Mouse (Mus musculus) stomach, embryonic 16.5 days (tissue): ENCODE data around the gene Rpl35a. TPM values are rescaled to one million over a fixed set of nuclear protein-coding genes. Genes with fewer than 3 reads are reported as not detected.
"Not testable (repeated sequence)": the region's sequence is repeated elsewhere in the genome, so short reads cannot be mapped to it uniquely, and the experiment has no call there.

ENCODE experiments used
- ATAC-seq: fragments of 200-750 bp; cut with Nextera tagmentation; 2 replicates; pipeline ENCODE4 v1.8.0; 2017; ENCODE audit warnings: moderate number of reproducible peaks, moderate TSS enrichment; ENCODE audit not compliant: insufficient read depth, low FRiP score
- H3K27ac ChIP-seq: fragments of 300-500 bp; sonication (generic); 2 replicates; pipeline ENCODE4 v1.5.1; 2014; ENCODE audit warnings: low read length
- H3K27me3 ChIP-seq: fragments of 300-500 bp; sonication (generic); 2 replicates; pipeline ENCODE4 v1.6.1; 2014; ENCODE audit warnings: low read length, control low read depth, mixed read lengths; ENCODE audit not compliant: control insufficient read depth, insufficient read depth
- H3K36me3 ChIP-seq: fragments of 300-500 bp; sonication (generic); 2 replicates; pipeline ENCODE4 v1.6.1; 2014; ENCODE audit warnings: low read length; ENCODE audit not compliant: control insufficient read depth, insufficient read depth
- H3K4me1 ChIP-seq: fragments of 300-500 bp; sonication (generic); 2 replicates; pipeline ENCODE4 v1.6.1; 2014; ENCODE audit warnings: low read length, control low read depth, mixed read lengths; ENCODE audit not compliant: control insufficient read depth, insufficient read depth
- H3K4me2 ChIP-seq: fragments of 300-500 bp; sonication (generic); 2 replicates; pipeline ENCODE4 v1.6.1; 2014; ENCODE audit warnings: low read depth, low read length, mixed read lengths
- H3K4me3 ChIP-seq: fragments of 300-500 bp; sonication (generic); replicated peaks from 2 replicates; pipeline ENCODE4 v1.5.1; 2014; ENCODE audit warnings: mild to moderate bottlenecking, low read length
- H3K9ac ChIP-seq: fragments of 300-500 bp; sonication (generic); 2 replicates; pipeline ENCODE4 v1.6.1; 2014; ENCODE audit warnings: low read length
- H3K9me3 ChIP-seq: fragments of 300-500 bp; sonication (generic); replicated peaks from 2 replicates; pipeline ENCODE4 v1.6.1; 2016; ENCODE audit warnings: low read length, control low read depth; ENCODE audit not compliant: control insufficient read depth
- WGBS: fragments of 180-500 bp; shearing (Covaris S2); extraction: QIAGEN DNeasy Blood & Tissue Kit; methylation state at CpG from one replicate; pipeline ENCODE4 v1.1.7; 2014; 5-methylcytosine and 5-hydroxymethylcytosine counted together
- polyA plus RNA-seq: library from polyadenylated mRNA; unstranded; fragments of >200 nt; fragmentation: Nextera tagmentation; extraction: Ambion mirVana; gene quantifications from 2 replicates; pipeline ENCODE4 v1.2.1, GENCODE M21; 2015

Rpl35a gene
- polyA plus RNA-seq, 1 experiment from 2014 or later: 946 TPM

DNA sequence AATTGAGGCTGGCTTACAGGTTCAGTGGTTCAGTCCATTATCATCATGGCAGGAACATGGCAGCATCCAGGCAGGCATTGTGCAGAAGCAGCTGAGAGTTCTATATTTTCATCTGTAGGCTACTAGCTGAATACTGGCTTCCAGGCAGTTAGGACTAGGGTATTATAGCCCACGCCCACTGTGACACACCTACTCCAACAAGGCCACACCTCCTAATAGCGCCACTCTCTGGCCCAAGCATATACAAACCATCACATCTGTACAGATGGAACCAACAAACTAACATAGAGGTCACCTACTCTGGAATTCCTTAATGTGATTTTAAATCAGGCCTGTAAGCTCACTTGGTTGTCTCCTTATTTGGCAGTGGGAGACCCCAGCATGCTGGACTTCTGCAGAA lies 7.6 kb upstream of the Rpl35a start:
- no peak for ATAC-seq
- H3K4me2 ChIP-seq: no peak overlapping the region
- 62% methylated on average over 2 of the region's 2 CpGs for WGBS

DNA sequence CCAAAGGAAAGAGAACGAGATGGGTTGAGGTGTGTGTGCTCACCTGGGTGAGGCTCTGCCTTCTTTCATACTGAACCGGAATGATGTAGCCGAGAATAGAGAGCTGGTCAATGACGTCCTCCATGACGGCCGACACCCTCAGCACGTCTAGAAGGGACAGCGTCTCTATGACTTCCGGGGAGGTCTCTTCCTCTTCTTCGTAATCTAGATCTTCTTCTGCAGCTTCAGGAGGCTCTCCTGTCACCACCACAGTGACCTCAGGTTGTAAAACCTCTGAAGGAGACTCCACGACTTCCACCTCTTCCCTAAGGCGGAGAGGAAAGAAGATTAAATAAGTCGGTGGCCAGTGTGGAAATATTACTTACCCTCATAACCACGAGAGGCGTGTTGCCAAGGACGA lies 6.4 kb upstream of the Rpl35a start:
- H3K27me3 ChIP-seq: no peaks in the 10 kb centered on the region
- WGBS: 90% methylated on average over 16 of the region's 16 CpGs

More for the DNA sequence above, 7.6 kb upstream of the Rpl35a start:
- H3K9me3 ChIP-seq: no peaks in the 10 kb centered on the region
- no peaks in the 10 kb centered on the region for H3K27me3 ChIP-seq
- H3K27ac ChIP-seq: no peak overlapping the region
- no peak overlapping the region for H3K9ac ChIP-seq
- no peak overlapping the region for H3K4me3 ChIP-seq
- H3K4me1 ChIP-seq: no peaks in the 10 kb centered on the region
- H3K36me3 ChIP-seq: no peaks in the 10 kb centered on the region

DNA sequence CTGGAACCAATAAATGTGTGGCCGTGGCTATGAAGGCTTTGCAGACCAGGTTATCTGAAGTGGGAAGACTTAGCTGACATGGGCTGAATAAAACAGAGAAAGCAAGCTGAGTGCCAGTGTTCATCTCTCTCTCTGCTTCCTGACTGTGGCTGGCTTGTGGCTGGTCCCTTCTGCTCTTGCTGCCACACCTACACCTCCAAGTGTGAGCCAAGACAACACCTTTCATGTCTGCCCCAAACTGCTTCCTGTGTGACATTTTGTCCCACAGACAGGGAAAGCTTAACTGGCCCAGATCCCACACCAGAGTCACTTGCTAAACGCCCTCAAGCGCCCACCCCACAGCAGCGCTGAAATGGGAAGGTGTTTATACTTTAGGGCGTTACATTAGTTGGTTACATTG lies 3.1 kb upstream of the Rpl35a start:
- ATAC-seq: no peak
- Histone ChIP-seq H3K4me3 (no peak overlapping the region), H3K27me3 (no peaks in the 10 kb centered on the region), H3K36me3 (no peaks in the 10 kb centered on the region), H3K9me3 (no peaks in the 10 kb centered on the region), H3K4me1 (peaks cover 7% of the 10 kb centered on the region), H3K4me2 (no peak overlapping the region), H3K27ac (no peak overlapping the region), H3K9ac (no peak overlapping the region)
- WGBS: 66% methylated on average over 5 of the region's 5 CpGs

More for the DNA sequence above, 6.4 kb upstream of the Rpl35a start:
- Histone ChIP-seq H3K9me3 (no peaks in the 10 kb centered on the region), H3K9ac (no peak overlapping the region), H3K27ac (no peak overlapping the region), H3K4me3 (no peak overlapping the region), H3K4me1 (no peaks in the 10 kb centered on the region), H3K36me3 (no peaks in the 10 kb centered on the region), H3K4me2 (no peak overlapping the region)
- no peak for ATAC-seq

DNA sequence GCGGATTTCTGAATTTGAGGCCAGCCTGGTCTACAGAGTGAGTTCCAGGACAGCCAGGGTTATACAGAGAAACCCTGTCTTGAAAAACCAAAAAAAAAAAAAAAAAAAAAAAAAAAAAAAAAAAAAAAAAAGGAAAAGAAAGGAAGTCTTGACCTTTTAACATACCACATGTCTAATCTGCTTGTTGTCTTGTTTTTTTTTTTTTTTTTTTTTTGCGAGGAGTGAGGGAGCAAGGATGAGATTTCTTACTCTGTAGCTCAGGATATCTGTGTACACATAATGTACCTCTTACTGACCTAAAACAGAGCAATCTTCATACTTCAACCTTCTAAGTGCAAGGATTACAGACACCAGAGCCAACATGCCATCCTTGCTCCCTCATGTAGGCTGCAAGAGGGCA lies 1.3 kb upstream of the Rpl35a start:
- H3K9me3 ChIP-seq, H3K36me3 ChIP-seq, H3K27me3 ChIP-seq, H3K4me1 ChIP-seq, H3K27ac ChIP-seq, H3K4me3 ChIP-seq, H3K4me2 ChIP-seq, ATAC-seq, H3K9ac ChIP-seq: not testable (repeated sequence)
- WGBS: 83% methylated on average over 2 of the region's 2 CpGs

DNA sequence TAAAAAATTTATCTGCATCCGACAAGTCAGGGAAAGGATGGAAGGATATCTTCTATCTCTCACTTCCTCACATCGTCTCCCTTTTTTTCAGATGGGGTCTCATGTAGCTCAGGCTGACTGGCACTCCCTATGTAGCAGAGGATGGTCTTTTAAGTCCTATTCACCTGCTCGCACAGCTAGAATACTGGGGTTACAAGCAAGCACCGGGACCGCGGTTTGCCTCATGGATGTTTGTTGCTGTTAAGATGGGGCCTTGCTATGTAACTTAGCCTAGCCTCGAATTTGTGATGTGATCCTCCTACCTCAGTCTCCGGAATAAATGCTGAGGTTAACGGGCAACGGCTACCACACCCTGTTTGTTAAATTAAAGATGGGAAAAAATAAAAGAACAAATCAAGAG lies 598 bp upstream of the Rpl35a start:
- Histone ChIP-seq H3K27me3 (no peaks in the 10 kb centered on the region), H3K27ac (no peak overlapping the region), H3K4me3 (peak overlapping the region; percentile 100), H3K36me3 (peaks cover 5% of the 10 kb centered on the region; the same call in 1 of the 2 replicates), H3K4me2 (peak overlapping the region; percentile 78), H3K9ac (peak overlapping the region; percentile 99), H3K9me3 (no peaks in the 10 kb centered on the region), H3K4me1 (peaks cover 7% of the 10 kb centered on the region)
- 22% methylated on average over 10 of the region's 10 CpGs for WGBS
- peak; percentile 16; the same call in 1 of the 2 replicates for ATAC-seq

DNA sequence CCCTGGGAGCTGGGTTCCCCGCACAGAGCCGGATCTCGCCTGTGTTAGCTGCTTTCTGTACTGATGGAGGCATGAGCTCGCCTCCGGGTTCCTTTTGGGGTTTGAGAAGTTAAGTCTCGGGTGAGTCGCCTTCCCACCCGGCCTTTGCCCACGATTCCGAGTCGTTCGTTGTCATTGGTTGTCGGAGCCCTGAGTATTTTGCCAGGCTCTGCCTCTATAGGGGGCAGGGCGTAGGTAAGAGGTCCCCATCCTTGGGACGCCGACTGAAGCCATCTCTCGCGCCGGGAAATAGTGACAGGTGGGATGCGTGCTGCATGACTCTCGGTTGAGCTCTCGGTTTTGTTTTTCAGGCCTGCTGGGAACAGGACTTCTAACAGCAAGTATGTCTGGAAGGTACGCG lies 533 bp downstream of the Rpl35a start:
- Histone ChIP-seq H3K9me3 (no peaks in the 10 kb centered on the region), H3K9ac (peak overlapping the region; percentile 99), H3K4me3 (peak overlapping the region; percentile 100), H3K4me1 (peaks cover 10% of the 10 kb centered on the region), H3K27ac (peak overlapping the region; percentile 88), H3K27me3 (no peaks in the 10 kb centered on the region), H3K36me3 (peaks cover 10% of the 10 kb centered on the region; the same call in 1 of the 2 replicates), H3K4me2 (peak overlapping the region; percentile 79)
- peak; percentile 6; the same call in 1 of the 2 replicates for ATAC-seq
- 0% methylated on average over 24 of the region's 24 CpGs for WGBS

DNA sequence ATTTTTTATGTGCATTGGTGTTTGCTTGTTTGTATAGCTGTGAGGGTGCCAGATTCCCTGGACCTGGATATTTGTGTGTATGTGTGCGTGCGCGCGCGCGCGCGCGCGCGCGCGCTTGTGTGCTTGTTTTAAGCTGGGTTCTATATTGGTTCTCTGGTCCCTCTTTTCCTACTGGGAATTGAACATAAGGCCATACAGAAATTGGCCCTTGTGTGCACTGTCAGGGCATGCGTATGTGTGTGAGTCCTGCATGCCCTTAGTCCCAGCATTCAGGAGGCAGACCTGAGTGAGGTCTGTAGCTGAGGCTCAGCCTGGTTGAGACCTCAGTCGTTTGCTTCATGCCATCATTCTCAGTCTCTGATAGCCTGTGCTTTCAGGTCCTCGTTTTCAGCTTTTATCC lies 1.8 kb downstream of the Rpl35a start:
- H3K27ac ChIP-seq: no peak overlapping the region
- no peak for ATAC-seq
- peak overlapping the region; percentile 79 for H3K4me2 ChIP-seq
- WGBS: 85% methylated on average over 16 of the region's 16 CpGs
- peaks cover 12% of the 10 kb centered on the region for H3K4me1 ChIP-seq
- H3K4me3 ChIP-seq: peak overlapping the region; percentile 23
- peak overlapping the region; percentile 54 for H3K9ac ChIP-seq
- H3K9me3 ChIP-seq: no peaks in the 10 kb centered on the region
- H3K27me3 ChIP-seq: no peaks in the 10 kb centered on the region
- H3K36me3 ChIP-seq: peaks cover 10% of the 10 kb centered on the region; the same call in 1 of the 2 replicates

DNA sequence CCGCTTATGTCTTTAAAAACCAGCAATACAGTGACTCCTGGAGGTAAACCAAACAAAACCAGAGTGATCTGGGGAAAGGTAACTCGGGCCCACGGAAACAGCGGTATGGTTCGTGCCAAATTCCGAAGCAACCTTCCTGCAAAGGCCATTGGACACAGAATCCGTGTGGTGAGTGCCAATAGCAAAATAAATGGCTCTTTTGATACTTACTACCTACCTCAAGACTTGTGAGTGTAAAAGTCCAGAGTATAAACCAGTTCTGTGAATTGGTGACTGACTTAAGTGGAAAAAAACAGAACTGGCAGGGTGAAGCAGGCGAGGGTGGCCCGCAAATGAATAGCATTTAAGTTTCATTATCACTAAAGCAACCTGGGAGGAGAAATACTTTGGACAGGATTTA lies 2.4 kb downstream of the Rpl35a start:
- H3K4me2 ChIP-seq, ATAC-seq, H3K27me3 ChIP-seq, H3K36me3 ChIP-seq, H3K4me3 ChIP-seq, H3K9ac ChIP-seq, H3K9me3 ChIP-seq, H3K27ac ChIP-seq: not testable (repeated sequence)
- H3K4me1 ChIP-seq: peaks cover 12% of the 10 kb centered on the region
- 83% methylated on average over 9 of the region's 9 CpGs for WGBS

DNA sequence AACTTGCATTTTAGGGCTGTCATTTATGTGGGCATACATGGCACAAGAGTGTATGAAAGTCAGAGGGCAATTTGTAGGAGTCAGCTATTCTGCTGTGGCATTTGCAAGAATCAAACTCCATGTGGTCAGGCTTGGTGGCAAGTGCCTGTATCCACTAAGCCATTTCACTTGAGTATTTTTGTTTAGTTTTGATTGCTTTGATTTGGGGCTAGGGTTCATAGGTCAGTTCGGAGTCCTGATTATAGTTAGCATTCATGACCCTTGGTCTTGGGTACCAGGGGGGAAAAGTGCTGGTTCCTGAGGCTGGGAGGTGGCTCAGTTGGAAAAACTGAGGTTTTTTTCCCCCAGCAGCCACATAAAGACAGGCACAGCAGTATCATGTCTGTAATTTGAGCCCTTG lies 3.2 kb downstream of the Rpl35a start:
- Histone ChIP-seq H3K27me3 (no peaks in the 10 kb centered on the region), H3K9ac (no peak overlapping the region), H3K4me3 (no peak overlapping the region), H3K4me2 (no peak overlapping the region), H3K36me3 (peaks cover 10% of the 10 kb centered on the region; the same call in 1 of the 2 replicates), H3K9me3 (no peaks in the 10 kb centered on the region), H3K4me1 (peaks cover 12% of the 10 kb centered on the region), H3K27ac (no peak overlapping the region)
- ATAC-seq: no peak
- WGBS: 82% methylated on average over 1 of the region's 1 CpGs

DNA sequence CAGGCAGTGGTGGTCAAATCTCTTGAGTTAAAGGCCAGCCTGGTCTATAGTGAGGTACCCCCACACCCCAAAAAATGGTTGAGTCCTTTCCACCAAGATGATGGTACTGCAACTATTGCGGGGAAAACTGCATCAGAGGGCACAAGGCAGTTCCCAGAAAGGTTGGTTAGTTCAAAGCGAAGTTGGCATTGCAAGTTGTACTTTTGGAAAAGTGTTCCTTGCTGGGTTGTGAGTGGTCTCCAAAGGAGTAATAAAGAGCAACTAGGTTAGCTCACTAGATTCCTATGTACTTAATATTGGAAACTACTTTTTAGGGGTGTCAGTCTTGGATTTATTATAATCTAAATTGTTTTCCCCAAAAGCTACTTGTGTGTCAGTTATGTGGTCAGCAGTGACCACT lies 4.7 kb downstream of the Rpl35a start:
- no peak overlapping the region for H3K4me2 ChIP-seq
- no peak overlapping the region for H3K9ac ChIP-seq
- H3K9me3 ChIP-seq: no peaks in the 10 kb centered on the region
- no peaks in the 10 kb centered on the region for H3K27me3 ChIP-seq
- H3K27ac ChIP-seq: no peak overlapping the region
- H3K4me1 ChIP-seq: peaks cover 9% of the 10 kb centered on the region
- H3K4me3 ChIP-seq: no peak overlapping the region
- 79% methylated on average over 2 of the region's 2 CpGs for WGBS
- ATAC-seq: no peak
- peaks cover 10% of the 10 kb centered on the region; the same call in 1 of the 2 replicates for H3K36me3 ChIP-seq
